Mouse (Mus musculus) midbrain, embryonic 14.5 days (tissue): ENCODE measurements at regions not wholly inside any gene's neighbourhood (a gene's known extent, or its start where the extent isn't known, plus 50 kb on each side); places are given as distances from the start of the nearest gene placed in this dataset.

ENCODE experiments used
- ATAC-seq: fragments of 200-750 bp; cut with Nextera tagmentation; 2 replicates; pipeline ENCODE4 v1.8.0; 2017; ENCODE audit warnings: moderate number of reproducible peaks, moderate library complexity; ENCODE audit not compliant: low FRiP score, low TSS enrichment
- DNase-seq: peaks from one replicate; pipeline ENCODE4 v3.0.0-alpha.2; 2015
- H3K27ac ChIP-seq: fragments of 300-500 bp; sonication (generic); replicated peaks from 2 replicates; pipeline ENCODE4 v1.5.1; 2014; ENCODE audit warnings: mild to moderate bottlenecking, low read depth, low read length, moderate library complexity
- H3K27me3 ChIP-seq: fragments of 300-500 bp; sonication (generic); 2 replicates; pipeline ENCODE4 v1.6.1; 2014; ENCODE audit warnings: low read length, control low read depth, mixed read lengths; ENCODE audit not compliant: control insufficient read depth, insufficient read depth
- H3K36me3 ChIP-seq: fragments of 300-500 bp; sonication (generic); 2 replicates; pipeline ENCODE4 v1.6.1; 2014; ENCODE audit warnings: low read length, control low read depth; ENCODE audit not compliant: control insufficient read depth, insufficient read depth
- H3K4me1 ChIP-seq: fragments of 300-500 bp; sonication (generic); 2 replicates; pipeline ENCODE4 v1.6.1; 2014; ENCODE audit warnings: mild to moderate bottlenecking, antibody characterized with exemption, low read length, control low read depth; ENCODE audit not compliant: control insufficient read depth, insufficient read depth
- H3K4me2 ChIP-seq: fragments of 300-500 bp; sonication (generic); 2 replicates; pipeline ENCODE4 v1.6.1; 2014; ENCODE audit warnings: mild to moderate bottlenecking, low read length, moderate library complexity
- H3K4me3 ChIP-seq: fragments of 300-500 bp; sonication (generic); replicated peaks from 2 replicates; pipeline ENCODE4 v1.5.1; 2014; ENCODE audit warnings: low read depth, low read length
- H3K9ac ChIP-seq: fragments of 300-500 bp; sonication (generic); replicated peaks from 2 replicates; pipeline ENCODE4 v1.6.1; 2014; ENCODE audit warnings: mild to moderate bottlenecking, low read length, moderate library complexity
- H3K9me3 ChIP-seq: fragments of 300-500 bp; sonication (generic); 2 replicates; pipeline ENCODE4 v1.6.1; 2016; ENCODE audit warnings: low read length, control low read depth, mixed read lengths; ENCODE audit not compliant: control insufficient read depth
- WGBS: fragments of 180-500 bp; shearing (Covaris S2); extraction: QIAGEN DNeasy Blood & Tissue Kit; methylation state at CpG from one replicate; pipeline ENCODE4 v1.1.7; 2014; 5-methylcytosine and 5-hydroxymethylcytosine counted together

- 58% methylated on average over 8 of the region's 8 CpGs for WGBS
- H3K4me1 ChIP-seq: no peaks in the 10 kb centered on the region
- no peaks in the 10 kb centered on the region for H3K9me3 ChIP-seq
- no peak overlapping the region for H3K4me3 ChIP-seq
- no peak overlapping the region for H3K9ac ChIP-seq
- H3K27ac ChIP-seq: no peak overlapping the region
- peak; percentile 46 for DNase-seq
- H3K36me3 ChIP-seq: no peaks in the 10 kb centered on the region
- no peak overlapping the region for H3K4me2 ChIP-seq
- no peak for ATAC-seq
- H3K27me3 ChIP-seq: no peaks in the 10 kb centered on the region
Measured at GRCm38 (mm10) chr14:68973636-68974101, 320.4 kb downstream of the Synb start.

GRCm38 (mm10) chr14:68966758-68967157, 327.3 kb downstream of the Synb start:
- DNase-seq: peak; percentile 50
- no peak overlapping the region for H3K4me3 ChIP-seq
- 10% methylated on average over 1 of the region's 1 CpGs for WGBS

GRCm38 (mm10) chr14:68954577-68955460, 339.3 kb downstream of the Synb start:
- Histone ChIP-seq H3K9me3 (no peaks in the 10 kb centered on the region), H3K4me2 (no peak overlapping the region), H3K27me3 (no peaks in the 10 kb centered on the region), H3K27ac (no peak overlapping the region), H3K36me3 (no peaks in the 10 kb centered on the region), H3K4me3 (no peak overlapping the region), H3K4me1 (no peaks in the 10 kb centered on the region), H3K9ac (no peak overlapping the region)
- ATAC-seq: no peak
- 68% methylated on average over 9 of the region's 9 CpGs for WGBS
- DNase-seq: no peak

More at GRCm38 (mm10) chr14:68966758-68967157, 327.3 kb downstream of the Synb start:
- no peak overlapping the region for H3K9ac ChIP-seq
- no peak for ATAC-seq
- no peaks in the 10 kb centered on the region for H3K9me3 ChIP-seq
- no peaks in the 10 kb centered on the region for H3K4me1 ChIP-seq
- H3K27me3 ChIP-seq: no peaks in the 10 kb centered on the region
- no peak overlapping the region for H3K4me2 ChIP-seq
- no peaks in the 10 kb centered on the region for H3K36me3 ChIP-seq
- no peak overlapping the region for H3K27ac ChIP-seq

- WGBS: 95% methylated on average over 3 of the region's 3 CpGs
- Histone ChIP-seq H3K9me3 (no peaks in the 10 kb centered on the region), H3K9ac (no peak overlapping the region), H3K36me3 (no peaks in the 10 kb centered on the region), H3K4me3 (no peak overlapping the region), H3K4me1 (no peaks in the 10 kb centered on the region), H3K27ac (no peak overlapping the region), H3K4me2 (no peak overlapping the region), H3K27me3 (no peaks in the 10 kb centered on the region)
- ATAC-seq (no peak), DNase-seq (no peak)
Measured at GRCm38 (mm10) chr14:68945906-68946305, 348.2 kb downstream of the Synb start.

GRCm38 (mm10) chr14:68945434-68945833, 348.7 kb downstream of the Synb start:
- Histone ChIP-seq H3K4me1 (no peaks in the 10 kb centered on the region), H3K4me3 (no peak overlapping the region), H3K4me2 (no peak overlapping the region), H3K9me3 (no peaks in the 10 kb centered on the region), H3K9ac (no peak overlapping the region), H3K27me3 (no peaks in the 10 kb centered on the region), H3K27ac (no peak overlapping the region), H3K36me3 (no peaks in the 10 kb centered on the region)
- ATAC-seq: no peak
- no peak for DNase-seq
- 48% methylated on average over 4 of the region's 4 CpGs for WGBS

- Histone ChIP-seq H3K27ac (no peak overlapping the region), H3K9ac (no peak overlapping the region), H3K9me3 (no peaks in the 10 kb centered on the region), H3K4me3 (no peak overlapping the region), H3K4me1 (no peaks in the 10 kb centered on the region), H3K27me3 (no peaks in the 10 kb centered on the region), H3K36me3 (no peaks in the 10 kb centered on the region), H3K4me2 (no peak overlapping the region)
- DNase-seq: no peak
- 89% methylated on average over 2 of the region's 2 CpGs for WGBS
- ATAC-seq: no peak
Measured at GRCm38 (mm10) chr14:68941759-68942158, 352.3 kb downstream of the Synb start.

- WGBS: 59% methylated on average over 7 of the region's 7 CpGs
- DNase-seq: no peak
- H3K9ac ChIP-seq: no peak overlapping the region
Measured at GRCm38 (mm10) chr14:68941132-68941690, 352.9 kb downstream of the Synb start.

GRCm38 (mm10) chr14:68935303-68935662, 358.8 kb downstream of the Synb start:
- WGBS: 83% methylated on average over 6 of the region's 6 CpGs
- ATAC-seq: no peak

More at GRCm38 (mm10) chr14:68941132-68941690, 352.9 kb downstream of the Synb start:
- no peak for ATAC-seq
- Histone ChIP-seq H3K27ac (no peak overlapping the region), H3K4me3 (no peak overlapping the region), H3K4me2 (no peak overlapping the region), H3K27me3 (no peaks in the 10 kb centered on the region), H3K36me3 (no peaks in the 10 kb centered on the region), H3K4me1 (no peaks in the 10 kb centered on the region), H3K9me3 (no peaks in the 10 kb centered on the region)

More at GRCm38 (mm10) chr14:68935303-68935662, 358.8 kb downstream of the Synb start:
- Histone ChIP-seq H3K36me3 (no peaks in the 10 kb centered on the region), H3K27ac (no peak overlapping the region), H3K27me3 (no peaks in the 10 kb centered on the region), H3K9me3 (no peaks in the 10 kb centered on the region), H3K9ac (no peak overlapping the region), H3K4me1 (peaks cover 11% of the 10 kb centered on the region; the same call in 1 of the 2 replicates), H3K4me3 (no peak overlapping the region), H3K4me2 (peak overlapping the region; percentile 20; the same call in 1 of the 2 replicates)
- no peak for DNase-seq
